Mouse (Mus musculus) ES-Bruce4 (cell line): ENCODE data around the gene Ntm. TPM values are rescaled to one million over a fixed set of nuclear protein-coding genes. Genes with fewer than 3 reads are reported as not detected.

Experiments used
- H3K27ac ChIP-seq: 2 replicates; pipeline ENCODE4 v1.5.1; 2012; ENCODE audit warnings: low read length, inconsistent platforms; ENCODE audit not compliant: insufficient read depth
- H3K27me3 ChIP-seq: 2 replicates; pipeline ENCODE4 v1.6.1; 2012; ENCODE audit warnings: mild to moderate bottlenecking, low read length, inconsistent platforms; ENCODE audit not compliant: control insufficient read depth, poor library complexity, insufficient read depth, severe bottlenecking
- H3K36me3 ChIP-seq: 2 replicates; pipeline ENCODE4 v1.6.1; 2012; ENCODE audit warnings: inconsistent platforms, mild to moderate bottlenecking, low read length, moderate library complexity; ENCODE audit not compliant: control insufficient read depth, poor library complexity, insufficient read depth, severe bottlenecking
- H3K4me1 ChIP-seq: one replicate; pipeline ENCODE4 v1.8.1; 2011; ENCODE audit warnings: low read length; ENCODE audit not compliant: control insufficient read depth, insufficient read depth
- H3K4me3 ChIP-seq: 2 replicates; pipeline ENCODE4 v1.5.1; 2011; ENCODE audit warnings: low read depth, mild to moderate bottlenecking, low read length
- H3K9ac ChIP-seq: 2 replicates; pipeline ENCODE4 v1.6.1; 2012; ENCODE audit warnings: low read depth, mild to moderate bottlenecking, inconsistent platforms; ENCODE audit not compliant: poor library complexity, severe bottlenecking
- H3K9me3 ChIP-seq: replicated peaks from 2 replicates; pipeline ENCODE4 v1.6.1; 2012; ENCODE audit warnings: mild to moderate bottlenecking, low read length, inconsistent platforms; ENCODE audit not compliant: control insufficient read depth, poor library complexity, insufficient read depth, severe bottlenecking
- CTCF ChIP-seq: IDR thresholded peaks from one replicate; pipeline ENCODE4 v1.8.1; 2011; ENCODE audit warnings: low read depth, low read length
- EP300 ChIP-seq: IDR thresholded peaks from 2 replicates; pipeline ENCODE4 v1.6.1; 2011; ENCODE audit warnings: low read depth, low read length; ENCODE audit not compliant: insufficient read depth
- POLR2A ChIP-seq: IDR thresholded peaks from one replicate; pipeline ENCODE4 v1.8.1; 2011; ENCODE audit warnings: low read length; ENCODE audit not compliant: insufficient read depth
- polyA plus RNA-seq: library from polyadenylated mRNA; stranded (reverse); fragments of >200 nt; gene quantifications from 2 replicates; pipeline ENCODE4 v1.2.4, GENCODE M21; 2011; ENCODE audit warnings: low read depth; ENCODE audit not compliant: missing spikeins, insufficient read depth, insufficient read length

Gene Ntm
- polyA plus RNA-seq, 1 experiment, result 0.82 TPM

GRCm38 (mm10) chr9:29341292-29341691 lies 621.6 kb downstream of the Ntm start:
- H3K9me3 ChIP-seq, result no peaks in the 10 kb centered on the region
- H3K9ac ChIP-seq, result no peak overlapping the region
- no peaks in the 10 kb centered on the region for H3K36me3 ChIP-seq
- H3K4me3 ChIP-seq, result no peak overlapping the region
- no peak overlapping the region for H3K27ac ChIP-seq
- no peaks in the 10 kb centered on the region for H3K4me1 ChIP-seq
- TF ChIP-seq EP300 (no peak), POLR2A (no peak), CTCF (no peak)
- H3K27me3 ChIP-seq, result no peaks in the 10 kb centered on the region

DNA sequence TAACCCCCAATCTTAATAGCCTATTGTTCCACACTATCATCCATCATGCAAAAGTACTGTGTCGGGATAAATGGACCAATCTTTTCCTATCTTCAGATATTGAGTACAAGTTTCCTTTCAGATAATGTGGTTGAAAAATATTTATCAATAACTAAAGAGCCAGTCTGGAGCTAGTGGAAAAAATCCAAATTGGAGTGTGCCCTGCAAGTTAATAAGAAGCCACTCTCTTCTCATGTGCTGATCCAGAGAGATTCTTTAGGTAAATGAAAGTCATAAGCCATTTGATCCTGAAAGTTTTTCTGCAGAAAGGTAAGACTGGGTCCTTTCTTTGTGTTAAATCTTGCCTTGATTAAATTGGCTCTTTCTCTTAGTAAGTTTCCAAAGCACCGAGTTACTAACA lies 627.3 kb downstream of the Ntm start:
- H3K36me3 ChIP-seq, result no peaks in the 10 kb centered on the region
- TF ChIP-seq EP300 (no peak), POLR2A (no peak), CTCF (no peak)
- no peaks in the 10 kb centered on the region for H3K4me1 ChIP-seq
- H3K9me3 ChIP-seq, result no peaks in the 10 kb centered on the region
- no peak overlapping the region for H3K9ac ChIP-seq
- H3K27ac ChIP-seq, result no peak overlapping the region
- no peaks in the 10 kb centered on the region for H3K27me3 ChIP-seq
- no peak overlapping the region for H3K4me3 ChIP-seq

DNA sequence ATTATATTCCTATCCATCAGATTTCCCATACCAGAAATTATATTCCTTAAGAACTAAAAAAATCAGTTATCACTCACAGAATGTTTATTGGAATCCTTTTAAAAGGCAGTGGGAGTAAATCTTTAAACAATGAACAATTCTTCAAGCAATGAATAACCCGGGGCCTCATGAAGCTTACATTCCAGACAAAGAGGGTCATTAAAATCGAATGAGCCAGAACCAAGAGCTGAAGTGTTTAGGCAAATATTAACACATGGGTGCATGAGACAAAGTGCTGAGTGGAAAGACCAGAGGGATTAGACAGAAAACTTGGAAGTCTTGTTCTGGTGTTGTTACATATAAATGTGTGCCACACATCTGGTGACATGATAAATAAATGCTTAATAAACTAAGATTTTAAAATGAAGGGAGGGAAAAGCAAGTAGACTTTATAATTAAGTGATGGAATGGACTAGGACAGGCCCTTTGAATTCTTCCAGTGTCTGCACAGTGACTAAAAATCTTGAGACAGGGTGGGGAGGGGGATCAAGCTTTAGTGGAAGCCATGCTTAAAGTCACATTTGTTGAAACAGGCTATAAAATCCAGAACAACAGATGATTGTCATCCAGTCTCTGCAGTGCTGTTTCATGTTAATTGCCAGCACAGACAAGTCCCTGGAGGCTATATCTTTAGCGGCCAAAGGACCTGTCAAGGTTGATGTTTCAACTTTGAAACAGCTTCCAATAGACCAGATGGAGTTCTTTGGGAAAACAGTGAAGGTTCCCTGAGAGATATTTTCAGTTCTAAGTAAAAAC lies 630.4 kb downstream of the Ntm start:
- Histone ChIP-seq H3K9me3 (no peaks in the 10 kb centered on the region), H3K27ac (no peak overlapping the region), H3K4me3 (no peak overlapping the region), H3K27me3 (no peaks in the 10 kb centered on the region), H3K36me3 (no peaks in the 10 kb centered on the region), H3K4me1 (no peaks in the 10 kb centered on the region), H3K9ac (no peak overlapping the region)
- TF ChIP-seq CTCF (no peak), EP300 (no peak), POLR2A (no peak)

GRCm38 (mm10) chr9:29330486-29330885 lies 632.5 kb downstream of the Ntm start:
- Histone ChIP-seq H3K4me1 (no peaks in the 10 kb centered on the region), H3K27me3 (no peaks in the 10 kb centered on the region), H3K36me3 (no peaks in the 10 kb centered on the region), H3K4me3 (no peak overlapping the region), H3K9me3 (no peaks in the 10 kb centered on the region), H3K9ac (no peak overlapping the region), H3K27ac (no peak overlapping the region)
- no peak for TF ChIP-seq POLR2A
- no peak for TF ChIP-seq EP300
- TF ChIP-seq CTCF, result no peak

DNA sequence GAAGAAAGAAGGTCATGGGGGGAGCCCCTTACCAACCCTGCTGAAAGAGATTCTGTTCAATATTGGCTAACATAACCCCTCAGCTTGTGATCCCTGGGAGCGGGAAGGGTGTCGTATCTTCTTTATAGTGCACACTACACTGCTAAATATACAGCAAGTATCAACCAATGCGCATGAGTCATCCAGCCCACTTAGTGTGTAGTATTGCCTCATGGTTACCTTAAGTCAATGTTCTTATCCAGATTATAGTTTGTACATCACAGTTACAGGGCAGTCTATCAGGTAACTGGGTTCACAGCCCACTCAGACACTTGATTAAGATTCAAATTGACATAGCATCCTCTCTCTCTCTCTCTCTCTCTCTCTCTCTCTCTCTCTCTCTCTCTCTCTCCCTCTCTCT lies 636.7 kb downstream of the Ntm start:
- Histone ChIP-seq H3K36me3 (no peaks in the 10 kb centered on the region), H3K27me3 (no peaks in the 10 kb centered on the region), H3K4me1 (no peaks in the 10 kb centered on the region), H3K9me3 (no peaks in the 10 kb centered on the region), H3K27ac (no peak overlapping the region), H3K9ac (no peak overlapping the region), H3K4me3 (no peak overlapping the region)
- TF ChIP-seq POLR2A (no peak), CTCF (no peak), EP300 (no peak)

- H3K9me3 ChIP-seq, result no peaks in the 10 kb centered on the region
- H3K27ac ChIP-seq, result no peak overlapping the region
- H3K9ac ChIP-seq, result no peak overlapping the region
- no peak overlapping the region for H3K4me3 ChIP-seq
- TF ChIP-seq CTCF, result no peak
- TF ChIP-seq POLR2A, result no peak
- TF ChIP-seq EP300, result no peak
- no peaks in the 10 kb centered on the region for H3K27me3 ChIP-seq
- H3K36me3 ChIP-seq, result no peaks in the 10 kb centered on the region
- H3K4me1 ChIP-seq, result no peaks in the 10 kb centered on the region
These were observed 637.8 kb downstream of the Ntm start for GRCm38 (mm10) chr9:29325137-29325536.
